Mouse (Mus musculus) layer of hippocampus, adult 8-10 months (tissue): ENCODE data around the gene St6galnac4. TPM values are rescaled to one million over a fixed set of nuclear protein-coding genes. Genes with fewer than 3 reads are reported as not detected.
A peak's percentile ranks its signal among the peaks of the same experiment; 100 is the strongest.

Experiments used
- DNase-seq, 2 experiments: peaks; one replicate each; pipeline ENCODE4 v3.0.0; 2022; ENCODE audit warnings: low spot score in 2 of 2
- total RNA-seq, 4 experiments: library from RNA; stranded (reverse); gene quantifications; 2 replicates each; pipeline ENCODE4 v1.2.4; 2022

The St6galnac4 gene
- total RNA-seq, 4 experiments from 2014 or later, result 36.1 to 48.6 (median 40.3) TPM

DNA sequence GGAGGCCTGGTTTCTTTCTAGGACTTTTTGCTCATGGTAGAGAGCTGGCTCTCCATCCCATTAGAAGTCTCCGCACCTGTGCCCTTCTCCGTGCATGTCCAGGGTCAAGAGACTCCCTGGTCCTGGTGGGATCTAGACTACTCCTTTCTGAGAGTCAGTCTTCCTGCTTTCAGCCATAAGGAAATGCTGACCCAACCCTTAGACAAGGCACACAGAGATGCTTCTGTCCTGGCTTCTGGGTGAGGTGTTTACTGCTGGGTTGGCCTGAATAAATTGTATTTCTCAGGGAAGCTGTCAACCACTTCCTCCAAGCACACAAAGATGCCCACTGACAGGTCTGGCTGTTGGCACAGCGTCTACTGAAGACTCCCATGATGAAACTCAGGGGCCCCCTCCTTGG is 12.5 kb downstream of the St6galnac4 start, which contains the start of gene St6galnac6:
Gene St6galnac6 (plus strand): TSS at position 301 of the 400 bp plus-strand sequence.
- DNase-seq, result no peak

DNA sequence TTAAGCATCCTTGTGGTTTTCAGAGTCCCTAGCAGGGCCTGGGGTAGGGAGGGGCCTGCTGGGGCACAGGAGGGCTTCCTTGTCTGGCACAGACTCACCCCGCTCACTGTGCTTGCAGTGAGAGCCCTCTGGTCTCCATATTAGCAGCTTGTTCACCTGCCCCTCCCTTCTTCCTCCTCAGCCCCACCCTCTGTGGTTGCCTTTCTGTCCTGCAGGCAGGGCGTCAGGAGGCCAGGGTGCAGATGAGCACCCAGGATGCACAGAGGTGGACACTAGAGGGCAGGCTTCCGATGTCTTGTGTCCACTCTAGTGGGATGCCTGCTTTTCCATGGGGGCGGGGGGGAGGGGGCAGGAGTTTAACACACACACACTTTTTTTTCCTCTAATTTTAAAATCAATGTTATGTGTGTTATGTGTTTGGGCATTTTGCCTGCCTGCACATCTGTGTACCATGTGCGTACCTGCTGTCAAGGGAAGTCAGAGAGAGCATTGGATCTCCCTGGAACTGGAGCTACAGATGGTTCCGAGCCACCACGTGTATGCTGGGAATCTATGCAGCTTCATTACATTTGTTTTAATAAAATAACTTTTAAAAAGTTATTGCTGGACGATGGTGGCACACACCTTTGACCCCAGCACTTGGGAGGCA is 14.6 kb downstream of the St6galnac4 start:
- DNase-seq, result no peak

GRCm38 (mm10) chr2:32602600-32603054 is 15.7 kb downstream of the St6galnac4 start:
- DNase-seq, result peak; percentile 82 to 92

DNA sequence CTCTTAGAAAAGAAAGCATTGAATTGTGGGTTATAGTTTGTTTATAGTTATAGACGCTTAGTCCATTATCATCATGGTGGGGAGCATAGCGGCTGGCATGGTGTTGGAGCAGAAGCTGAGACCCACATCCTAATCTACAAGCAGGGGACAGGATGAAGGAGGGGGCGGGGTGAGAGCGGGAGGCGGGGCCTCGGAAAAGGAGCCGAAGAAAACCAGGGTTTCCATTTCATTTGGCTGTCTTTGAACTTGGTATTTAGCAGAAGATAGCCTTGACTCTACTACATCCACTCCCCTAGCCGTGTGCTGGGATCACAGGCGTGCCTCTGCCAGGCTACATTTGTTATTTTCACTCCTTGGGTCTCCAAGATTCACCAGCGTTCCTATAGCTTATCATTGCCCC is 17.7 kb downstream of the St6galnac4 start:
- no peak for DNase-seq

DNA sequence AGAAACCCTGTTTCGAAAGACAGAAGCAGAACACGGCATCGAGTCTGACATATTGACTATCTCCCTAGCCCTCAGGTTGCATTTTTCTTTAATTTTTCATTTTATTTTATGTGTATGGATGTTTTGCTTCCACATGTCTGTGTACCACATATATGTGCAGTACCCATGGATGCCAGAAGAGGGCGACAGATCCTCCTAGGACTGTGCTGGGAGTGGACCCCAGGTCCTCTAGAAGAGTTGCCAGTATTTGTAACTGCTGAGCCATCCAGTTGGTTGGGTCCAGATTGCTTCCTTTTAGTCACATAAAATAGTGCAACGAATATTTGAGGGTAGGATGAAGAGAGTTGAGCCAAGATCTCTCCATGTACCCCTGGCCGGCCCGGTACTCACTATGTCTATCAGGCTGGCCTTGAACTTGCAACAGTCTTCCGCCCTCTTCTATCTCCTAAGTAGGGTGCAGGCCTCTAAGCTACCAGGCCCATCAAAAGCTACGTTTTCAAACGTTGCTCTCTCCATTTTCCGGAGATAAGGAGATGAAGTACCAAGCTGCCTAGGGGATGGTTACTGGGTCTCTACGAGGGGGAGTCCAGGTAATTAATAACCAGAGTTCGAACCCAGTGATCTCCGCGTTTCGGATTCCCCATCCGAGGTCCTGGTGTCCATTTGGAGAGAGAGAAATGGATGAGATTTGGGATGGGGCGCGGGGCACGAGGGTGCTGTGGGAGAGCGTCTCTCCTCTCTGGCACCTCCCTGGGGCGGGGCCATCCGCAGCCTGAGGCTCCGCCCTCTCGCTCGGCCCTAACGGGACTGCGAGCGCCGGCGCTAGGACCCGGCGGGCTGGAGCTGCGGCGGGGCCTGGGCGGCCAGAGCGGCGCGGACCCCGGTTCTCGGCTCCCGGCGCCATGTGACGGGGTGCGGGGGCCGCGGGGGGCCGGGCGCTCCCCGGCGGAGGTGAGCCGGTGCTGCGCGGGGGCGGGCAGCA is 19.6 kb downstream of the St6galnac4 start:
- peak in 1 of 2 experiments; percentile 78 for DNase-seq

DNA sequence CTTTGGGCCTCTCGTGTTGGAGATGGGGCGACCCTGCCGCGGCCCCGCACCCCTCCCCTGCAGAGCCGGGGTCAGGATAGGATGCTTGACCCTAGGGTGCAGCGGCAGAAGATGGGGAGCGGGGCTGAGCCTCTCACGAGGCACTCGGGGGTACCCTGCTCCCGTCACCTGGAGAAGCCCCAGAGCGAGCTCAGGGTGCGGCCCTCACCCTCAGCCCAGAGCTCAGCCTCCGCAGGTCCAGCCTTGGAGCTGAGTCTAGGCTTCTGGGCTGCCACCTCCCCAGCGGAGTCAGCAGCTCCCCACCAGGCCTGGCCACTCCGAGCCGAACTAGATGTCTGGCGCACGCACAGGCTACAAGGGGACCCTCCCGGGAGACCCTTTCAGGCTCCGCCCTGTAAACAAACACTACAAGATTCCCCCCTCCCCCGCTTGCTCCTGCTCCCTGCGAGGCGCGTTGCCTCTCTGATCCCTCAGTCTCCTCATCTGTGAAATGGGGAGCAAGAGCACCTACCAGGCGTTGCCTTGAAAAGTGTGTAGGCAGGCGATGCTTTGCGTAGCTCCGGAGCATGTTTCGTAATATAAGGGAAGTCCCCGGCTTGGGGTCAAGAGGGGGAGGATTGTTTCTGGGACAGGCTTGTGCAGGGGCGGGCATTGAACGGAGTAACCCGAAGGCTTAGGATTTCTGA is 20.5 kb downstream of the St6galnac4 start:
- no peak for DNase-seq

GRCm38 (mm10) chr2:32608141-32608777 is 21.4 kb downstream of the St6galnac4 start:
- DNase-seq, result no peak

- no peak for DNase-seq
Measured at GRCm38 (mm10) chr2:32608778-32609435, 22.0 kb downstream of the St6galnac4 start.

DNA sequence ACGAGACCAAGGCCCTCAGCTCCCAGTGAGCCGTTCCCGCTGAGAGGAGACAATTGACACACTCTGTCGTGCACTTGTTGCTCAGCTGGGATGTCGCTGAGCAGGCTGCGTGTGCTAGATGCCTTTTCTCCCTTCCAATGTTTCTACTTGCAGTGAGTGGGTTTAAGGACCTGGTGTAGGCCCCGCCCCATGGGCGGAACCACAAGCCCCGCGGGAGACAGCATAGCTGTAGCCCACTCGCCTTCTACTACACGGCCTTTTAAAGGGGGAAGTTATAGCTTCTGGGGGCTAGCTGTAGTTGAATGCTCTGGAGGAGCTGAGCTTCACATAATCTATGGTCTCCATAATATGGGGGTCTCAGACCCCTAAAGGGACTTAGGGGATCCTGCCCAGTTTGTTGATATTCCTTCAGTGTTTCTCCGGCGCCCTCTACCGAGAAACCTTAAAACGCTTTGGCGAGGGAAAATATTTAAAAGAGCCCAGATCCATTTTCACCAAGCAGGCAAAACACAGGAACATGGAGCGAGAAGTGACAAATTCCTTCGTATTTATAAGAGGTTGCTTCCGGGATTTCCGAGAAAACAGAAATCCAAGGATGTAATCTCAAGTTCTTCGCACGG is 23.8 kb downstream of the St6galnac4 start:
- DNase-seq, result no peak

DNA sequence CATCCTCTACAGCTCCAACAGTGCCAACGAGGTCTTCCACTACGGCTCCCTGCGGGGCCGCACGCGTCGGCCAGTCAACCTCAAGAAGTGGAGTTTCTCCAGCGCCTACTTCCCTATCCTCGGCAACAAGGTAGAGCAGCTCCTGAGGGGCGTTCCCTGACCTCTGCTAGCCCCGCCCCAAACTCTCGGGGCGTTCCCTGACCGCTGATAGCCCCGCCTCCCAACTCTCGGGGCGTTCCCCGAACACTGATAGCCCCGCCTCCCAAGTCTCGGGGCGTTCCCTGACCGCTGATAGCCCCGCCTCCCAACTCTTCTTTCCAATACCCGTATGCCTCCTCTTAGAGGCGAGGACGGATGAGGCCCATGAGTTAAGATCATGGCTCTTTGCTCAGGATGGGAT is 25.4 kb downstream of the St6galnac4 start:
- no peak for DNase-seq

- no peak for DNase-seq
Measured at GRCm38 (mm10) chr2:32617109-32617508, 30.2 kb downstream of the St6galnac4 start.

DNA sequence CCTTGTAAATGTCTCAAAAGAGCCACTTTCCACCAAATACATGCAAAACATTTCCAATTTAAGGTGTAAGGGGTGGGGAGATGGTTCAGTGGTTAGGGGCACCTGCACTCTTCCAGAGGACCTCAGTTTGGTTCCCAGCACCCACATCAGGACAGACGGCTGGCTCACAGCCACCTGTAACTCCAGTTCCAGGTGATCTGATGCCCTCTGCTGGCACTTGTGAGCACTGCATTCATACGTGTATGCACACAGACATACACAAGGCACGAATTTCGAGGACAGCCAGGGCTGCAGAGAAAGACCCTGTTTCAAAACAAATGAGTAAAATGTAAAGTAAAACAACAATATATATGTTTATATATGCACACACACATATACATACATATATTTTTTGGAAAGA is 30.7 kb downstream of the St6galnac4 start:
- no peak for DNase-seq

GRCm38 (mm10) chr2:32618051-32618450 is 31.2 kb downstream of the St6galnac4 start:
- no peak for DNase-seq

DNA sequence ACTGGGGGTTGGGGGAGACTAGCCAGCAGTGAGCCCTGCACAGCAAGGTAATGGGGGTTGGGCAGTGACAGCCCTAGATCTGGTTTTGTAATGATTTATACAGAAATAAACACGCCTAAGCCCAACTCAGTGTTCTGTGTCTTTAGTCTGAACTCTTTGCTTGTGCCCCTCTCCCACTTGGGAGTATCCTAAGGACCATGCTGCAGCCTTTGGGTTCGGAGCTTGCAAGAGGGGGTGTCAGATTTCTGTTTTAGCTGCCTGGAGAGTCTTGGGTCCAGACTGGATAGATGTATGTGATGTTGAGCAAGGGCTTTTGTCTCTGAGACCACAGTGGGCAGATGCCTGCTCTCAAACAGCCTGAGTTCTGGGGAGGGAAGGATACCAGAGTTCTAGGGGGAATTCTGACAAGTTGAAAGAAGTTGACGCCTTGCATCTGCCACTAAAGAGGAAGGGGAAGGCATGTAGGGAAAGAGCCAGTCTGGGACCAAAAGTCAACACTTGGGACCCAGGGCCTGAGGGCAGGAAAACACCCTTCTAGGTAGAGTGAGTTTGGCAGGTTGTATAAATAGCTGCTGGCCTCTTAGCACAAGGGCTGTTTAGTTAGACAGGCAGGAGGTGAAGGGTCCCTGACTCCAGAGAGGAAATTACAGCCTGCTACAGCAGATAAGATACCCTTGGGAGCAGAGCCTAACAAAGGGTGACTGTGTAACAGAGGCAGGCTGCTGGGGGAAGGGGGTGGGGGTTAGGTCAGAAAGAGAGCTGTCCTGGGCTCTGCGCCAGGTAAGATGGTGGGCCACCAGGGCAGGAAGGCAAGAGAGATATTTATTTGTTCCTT is 34.0 kb downstream of the St6galnac4 start:
- no peak for DNase-seq

GRCm38 (mm10) chr2:32621517-32621859 is 34.6 kb downstream of the St6galnac4 start, which contains the start of gene Ak1:
Ak1 (plus strand) TSS chr2:32621758.
- no peak for DNase-seq

GRCm38 (mm10) chr2:32624111-32624748 is 37.3 kb downstream of the St6galnac4 start:
- no peak for DNase-seq

- peak; percentile 87 to 90 for DNase-seq
Measured at GRCm38 (mm10) chr2:32625212-32625872, 38.4 kb downstream of the St6galnac4 start.
